Mouse (Mus musculus) erythroblast, adult 5-6 weeks (primary cell): ENCODE measurements around the gene Gm28051. TPM values are rescaled to one million over a fixed set of nuclear protein-coding genes. Genes with fewer than 3 reads are reported as not detected.

Experiments used
- ATAC-seq: replicated peaks from 2 replicates; pipeline ENCODE4 v1.8.0; 2016; ENCODE audit warnings: moderate number of reproducible peaks, mild to moderate bottlenecking, moderate TSS enrichment, inconsistent platforms; ENCODE audit not compliant: poor library complexity, low FRiP score, severe bottlenecking
- total RNA-seq, 2 experiments: library from RNA; stranded (forward) in 1 of 2; stranded (reverse) in 1 of 2; fragments of 150-400 nt in 1 of 2; fragments of 200-764, 138-1000 nt in 1 of 2; gene quantifications; 2 replicates each; pipeline versions ENCODE4 v1.2.3 to v1.2.4; 2015 to 2017; ENCODE audit warnings: low replicate concordance in 2 of 2

The Gm28051 gene
- total RNA-seq, 2 experiments from 2014 or later, result not detected

DNA sequence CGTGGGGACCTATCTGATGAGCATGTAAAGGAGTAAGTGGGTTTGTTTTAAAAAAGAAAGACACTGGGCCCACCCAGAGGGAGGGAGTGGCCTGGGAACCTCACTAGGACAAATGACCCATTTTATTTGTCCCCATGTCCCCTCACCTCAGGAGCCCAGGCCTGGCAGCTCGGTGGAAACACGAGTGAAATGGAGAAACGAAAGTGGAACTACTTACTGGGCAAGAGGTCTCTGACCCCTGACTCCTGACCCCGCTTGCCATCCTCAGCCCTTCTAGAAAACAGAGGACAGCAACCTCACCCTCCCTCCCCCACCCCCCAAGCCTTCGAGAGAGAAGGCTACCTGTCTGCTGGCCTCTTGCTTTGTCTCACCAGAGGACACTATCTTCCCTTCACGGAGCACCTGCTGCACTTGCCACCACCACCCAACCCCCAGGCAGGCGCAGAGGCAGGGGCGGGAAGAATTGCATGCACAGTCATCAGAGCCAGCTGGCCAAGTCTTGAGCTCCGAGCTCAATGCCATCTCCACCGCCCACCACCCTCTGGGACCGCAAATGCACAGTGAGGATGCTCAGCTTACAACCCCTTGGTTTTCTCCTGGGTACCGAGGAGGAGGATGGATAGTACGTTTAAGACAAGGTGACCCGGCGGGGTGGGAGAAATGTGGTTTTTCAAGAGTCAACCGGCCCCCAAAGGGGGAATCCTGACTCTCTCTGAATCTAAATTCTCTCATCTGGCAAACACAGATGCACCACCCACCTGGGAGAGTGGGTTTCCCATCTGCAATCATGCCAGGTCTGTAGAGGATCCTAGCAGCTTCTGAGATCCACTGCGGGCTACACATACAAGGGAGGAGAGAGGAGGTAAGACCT lies 62.0 kb downstream of the Gm28051 start:
- ATAC-seq, result no peak

DNA sequence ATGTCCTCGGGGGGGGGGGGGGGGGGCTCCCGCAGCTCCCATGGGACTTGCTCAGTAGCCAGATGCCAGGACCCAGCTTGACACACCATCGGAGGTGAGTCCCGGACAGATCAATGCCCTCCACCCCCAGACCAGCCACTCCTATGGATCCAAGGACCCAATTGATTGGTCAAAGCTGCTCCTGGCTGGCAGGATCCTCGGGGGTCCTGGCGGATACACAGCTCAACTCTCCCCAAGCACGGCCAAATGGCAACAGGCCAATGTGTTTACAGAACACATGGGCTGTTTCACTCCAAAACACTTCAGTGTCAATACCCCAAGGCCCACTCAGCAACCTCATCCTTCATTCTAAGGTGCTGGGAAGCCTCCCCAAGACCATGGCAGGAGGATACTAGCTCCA lies 65.8 kb downstream of the Gm28051 start:
- no peak for ATAC-seq

DNA sequence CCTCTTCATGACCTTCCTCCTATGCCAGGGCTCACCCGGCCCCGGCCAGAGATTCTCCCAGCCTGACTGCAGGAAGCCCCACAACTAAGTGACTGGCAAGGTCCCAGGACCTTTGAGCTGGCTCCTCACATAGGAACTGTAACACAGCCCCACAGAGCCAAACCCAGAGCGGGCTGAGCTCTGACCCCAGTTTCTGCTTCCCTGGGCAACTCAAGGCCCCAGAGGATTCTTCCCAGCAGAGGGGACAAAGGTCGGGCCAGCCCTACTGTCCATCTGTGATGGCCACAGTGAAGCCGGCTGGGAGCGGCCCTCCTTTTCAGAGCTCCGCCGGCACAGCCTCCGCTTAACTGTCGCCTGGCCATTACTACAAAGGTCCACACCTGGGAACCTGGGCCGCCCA lies 66.4 kb downstream of the Gm28051 start:
- ATAC-seq, result no peak

DNA sequence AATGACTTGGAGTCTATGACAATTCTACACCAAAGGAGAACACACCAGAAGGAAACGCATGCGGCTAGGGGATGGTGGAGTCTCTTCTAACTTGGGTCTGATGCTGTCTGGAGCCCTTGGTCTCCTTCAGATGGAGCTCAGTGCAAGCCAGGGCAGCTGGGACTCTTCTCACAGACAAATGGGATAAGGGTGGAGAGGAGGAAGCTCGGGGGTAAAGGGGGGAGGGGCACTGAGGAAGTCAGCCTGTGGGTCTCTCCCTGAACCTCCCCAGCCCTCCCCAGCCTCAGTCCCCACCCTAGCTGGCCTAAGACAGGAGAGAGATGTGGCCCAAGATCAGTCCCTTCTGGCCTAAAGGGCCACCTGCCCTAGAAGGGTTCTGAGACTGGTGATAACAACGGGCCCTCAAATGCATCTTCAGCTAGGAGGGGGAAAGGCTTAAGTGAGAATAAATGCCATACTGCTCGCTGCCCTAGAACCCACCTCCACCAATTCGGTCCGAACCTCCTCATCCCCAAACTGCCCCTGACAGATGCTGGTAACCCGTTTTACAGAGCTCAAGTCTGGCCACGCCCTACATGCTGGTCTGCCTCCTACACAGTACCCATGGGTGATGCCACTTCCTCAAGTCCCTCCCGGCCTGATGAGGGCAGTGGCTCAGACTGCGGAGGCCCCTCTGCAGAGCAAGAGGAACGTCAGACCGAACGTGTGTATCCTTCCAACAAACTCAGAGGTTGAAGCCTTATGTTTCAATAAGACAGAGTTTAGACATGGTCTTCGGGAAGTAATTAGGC lies 67.6 kb downstream of the Gm28051 start:
- no peak for ATAC-seq

DNA sequence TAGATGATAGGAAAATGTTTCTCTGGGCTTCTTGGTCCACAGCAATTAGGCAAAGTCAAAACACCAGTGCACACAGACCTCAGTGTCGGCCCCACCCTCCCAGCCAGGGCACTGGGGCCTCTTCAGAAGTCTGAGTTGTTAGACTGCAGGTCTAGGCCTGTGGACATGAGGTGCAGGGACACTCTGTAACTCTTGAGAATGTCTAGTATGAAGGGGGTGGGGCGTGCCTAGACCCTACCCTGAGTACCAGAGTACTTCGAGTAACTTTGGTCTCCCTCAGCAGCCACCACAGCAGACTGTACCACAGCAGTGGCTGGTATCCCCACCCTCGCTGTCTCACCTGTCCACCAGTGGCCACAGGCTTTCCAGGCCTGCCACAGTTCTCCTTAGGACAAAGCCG lies 71.2 kb downstream of the Gm28051 start:
- no peak for ATAC-seq

DNA sequence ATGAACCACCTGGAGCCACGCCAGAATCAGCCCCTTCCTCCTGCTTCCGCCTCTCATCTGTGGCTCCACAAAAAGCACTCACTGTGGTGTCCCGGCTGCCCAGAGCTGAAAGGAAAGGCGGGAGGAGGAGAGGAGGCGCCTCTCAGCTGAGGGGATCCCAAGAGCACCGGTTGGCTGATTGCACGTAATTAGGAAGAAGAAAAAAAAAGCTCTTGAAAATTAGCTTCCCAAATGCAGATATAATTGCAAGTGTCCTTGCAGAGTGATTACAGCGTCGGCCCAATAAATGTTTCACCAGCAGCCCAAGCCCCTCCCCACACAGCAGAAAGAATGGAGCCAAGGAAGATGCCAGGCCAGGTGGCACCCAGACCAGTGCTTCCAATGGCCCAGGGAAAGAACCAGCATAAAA lies 72.0 kb downstream of the Gm28051 start:
- ATAC-seq, result no peak

DNA sequence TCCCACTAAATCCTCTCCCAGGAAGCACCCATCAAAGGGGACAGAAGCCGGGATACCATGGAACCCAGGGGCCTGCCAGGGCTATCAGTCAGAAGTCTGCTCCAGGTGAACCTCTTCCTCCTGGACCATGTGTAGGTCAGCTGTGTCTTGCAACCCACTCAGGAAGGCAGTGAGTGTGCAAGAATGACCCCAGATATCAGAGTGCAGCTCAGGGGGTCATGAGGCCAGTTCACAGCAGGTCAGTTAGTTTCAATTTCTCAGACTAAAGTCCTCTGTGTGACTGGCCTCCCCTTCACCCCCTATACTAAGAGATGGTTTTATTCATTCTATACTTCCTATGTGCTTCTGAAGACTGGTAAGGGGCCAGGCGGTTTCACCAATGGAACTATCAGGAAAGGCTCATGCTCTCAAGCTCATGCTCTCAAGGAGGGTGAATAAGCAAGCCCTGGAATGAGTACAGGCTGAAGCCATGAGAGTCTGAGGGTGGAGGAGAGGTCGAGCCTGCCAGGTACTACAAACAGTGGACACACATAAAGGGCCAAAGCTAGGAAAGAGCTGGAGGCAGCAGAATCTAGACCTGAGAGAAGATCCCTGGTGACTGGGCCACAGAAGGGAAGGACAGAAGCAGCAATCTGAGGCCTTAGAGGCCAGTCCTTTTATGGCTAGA lies 72.7 kb downstream of the Gm28051 start:
- no peak for ATAC-seq

DNA sequence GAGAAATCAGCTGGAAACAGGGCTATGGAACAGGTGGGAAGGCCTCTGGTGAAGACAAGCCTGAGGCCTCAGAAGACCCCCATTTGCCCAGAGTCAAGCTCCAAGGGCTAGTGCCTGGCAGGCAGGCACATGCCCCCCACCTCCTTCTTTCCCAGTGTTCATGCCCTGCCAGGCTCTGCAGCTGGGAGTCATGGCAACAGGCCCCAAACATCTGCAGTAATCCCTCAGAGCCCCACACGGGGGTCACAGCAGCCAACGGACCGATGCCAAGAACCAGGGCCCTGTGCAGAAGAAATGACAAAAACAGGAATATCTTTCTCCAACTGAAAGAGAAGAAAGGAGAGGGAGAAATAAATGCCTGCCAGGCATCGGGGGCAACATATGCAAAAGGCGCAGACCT lies 73.6 kb downstream of the Gm28051 start:
- no peak for ATAC-seq

DNA sequence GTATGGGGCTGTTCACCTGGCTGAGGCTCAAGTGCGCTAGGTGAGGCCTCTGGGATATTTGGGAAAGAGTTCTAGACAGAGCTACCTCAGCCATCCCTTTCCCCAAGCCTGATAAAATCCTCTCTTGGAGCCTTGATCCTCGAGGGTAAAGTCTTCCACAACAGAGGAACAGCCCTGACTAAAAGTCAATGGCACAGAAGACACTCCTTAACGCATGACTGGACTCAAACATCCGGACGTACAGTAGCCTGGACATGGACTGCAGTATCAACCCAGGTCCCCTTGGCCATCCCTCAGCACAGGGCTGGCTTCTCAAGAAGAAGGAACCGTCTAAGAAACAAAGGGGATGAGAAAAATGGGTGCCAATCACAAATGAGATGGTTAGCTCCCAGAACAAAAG lies 74.1 kb downstream of the Gm28051 start:
- no peak for ATAC-seq

DNA sequence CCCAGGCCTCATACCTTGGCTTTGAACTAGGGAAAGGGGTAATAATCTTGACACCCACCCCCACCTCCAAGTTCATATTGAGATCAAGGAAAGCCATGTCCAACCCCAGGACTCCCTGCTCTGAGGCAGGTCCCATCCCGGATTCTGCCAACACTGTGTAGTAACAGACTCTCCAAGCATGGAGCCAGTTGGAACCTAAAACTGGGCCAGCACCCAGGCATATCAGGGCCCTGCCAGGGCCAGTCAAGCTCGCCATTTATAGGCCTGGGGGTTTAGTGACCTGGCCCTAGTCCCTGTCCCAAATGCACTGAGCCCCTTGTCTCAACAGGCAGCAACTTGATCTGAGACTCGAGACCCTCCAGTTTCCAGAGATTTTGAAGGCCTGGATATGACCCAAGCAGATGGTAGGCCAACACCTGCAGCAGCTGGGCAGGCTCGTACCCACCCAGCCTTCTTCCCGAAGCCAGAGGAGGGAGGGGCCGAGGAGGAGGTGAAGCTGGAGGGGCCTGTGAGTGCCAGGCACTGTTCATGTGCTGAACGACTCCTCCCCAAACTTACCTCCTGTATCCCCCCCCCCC lies 74.8 kb downstream of the Gm28051 start:
- ATAC-seq, result no peak

DNA sequence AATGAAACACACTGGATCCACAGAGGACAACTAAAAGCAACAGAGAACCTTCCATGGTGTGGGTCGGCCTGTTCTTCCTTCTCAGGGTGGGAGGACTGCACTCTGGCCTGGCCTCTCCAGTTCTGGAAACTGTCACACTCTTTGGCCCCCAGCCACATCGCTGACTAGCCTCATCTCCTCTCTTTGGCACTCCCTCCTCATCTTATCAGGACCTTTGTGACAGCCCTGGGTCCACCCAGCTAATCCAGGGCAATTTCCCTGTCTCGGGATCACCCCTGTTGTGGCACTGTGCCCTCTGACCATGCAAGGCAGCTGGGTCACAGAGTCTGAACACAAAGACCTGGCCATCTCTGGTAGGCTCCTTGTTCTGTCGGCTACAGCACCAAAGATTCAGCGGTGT lies 75.5 kb downstream of the Gm28051 start:
- ATAC-seq, result no peak

DNA sequence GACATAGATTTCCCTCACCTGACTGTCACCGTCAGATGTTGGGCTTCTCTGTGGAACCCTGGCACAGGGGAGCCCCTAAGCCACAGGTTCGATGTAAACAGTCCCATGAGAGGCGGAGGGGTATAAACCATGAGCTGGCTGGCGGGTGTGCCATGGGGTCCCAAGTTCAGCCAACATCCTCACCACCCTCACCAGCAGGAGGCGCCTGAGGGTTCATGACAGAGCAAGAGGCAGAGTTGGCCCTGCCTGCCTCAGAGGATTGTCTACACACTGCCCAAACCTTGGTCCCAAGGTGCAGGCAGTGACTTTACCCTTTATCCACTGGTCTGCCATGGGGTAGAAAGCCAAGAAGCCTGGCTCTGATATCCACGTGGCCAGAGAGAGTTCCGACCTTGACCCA lies 76.0 kb downstream of the Gm28051 start:
- ATAC-seq, result no peak

DNA sequence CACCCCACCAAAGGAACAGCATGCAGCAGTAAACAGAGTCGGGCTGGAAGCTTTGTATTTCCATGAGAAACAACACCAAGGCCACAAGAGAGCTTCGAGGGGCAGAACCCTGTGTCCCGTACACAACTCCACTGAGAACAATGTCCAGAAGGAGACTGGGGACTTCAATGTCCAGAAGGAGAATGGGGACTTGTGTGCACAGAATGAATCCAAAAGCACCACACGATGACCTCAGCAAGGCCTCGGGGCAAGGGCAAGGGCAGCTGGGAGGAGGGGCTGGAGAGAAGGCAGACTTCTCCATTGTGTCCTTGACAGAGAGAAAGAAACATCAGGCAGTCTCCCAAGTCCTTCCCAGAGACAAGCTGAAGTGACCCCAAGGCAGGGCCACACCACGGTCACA lies 78.7 kb downstream of the Gm28051 start:
- ATAC-seq, result no peak

DNA sequence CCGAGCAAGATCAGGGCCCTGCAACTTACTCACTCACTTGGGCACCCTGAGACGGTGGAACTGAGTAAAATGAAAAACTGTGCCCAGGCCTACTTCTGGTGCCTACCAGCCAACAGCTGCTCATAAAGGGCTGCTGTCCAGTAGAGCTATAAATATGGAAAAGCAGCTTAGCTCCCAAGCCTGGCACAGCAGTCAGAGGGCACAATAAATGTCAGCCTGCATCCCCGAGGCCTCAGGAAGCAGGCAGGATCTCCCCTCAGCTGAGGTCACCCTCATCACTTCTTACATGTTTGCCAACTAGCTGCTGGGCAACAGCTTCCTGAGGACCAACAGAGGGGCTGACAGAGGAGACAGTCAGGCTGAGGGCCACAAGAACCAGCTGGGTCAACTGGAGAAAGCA lies 80.5 kb downstream of the Gm28051 start:
- no peak for ATAC-seq

DNA sequence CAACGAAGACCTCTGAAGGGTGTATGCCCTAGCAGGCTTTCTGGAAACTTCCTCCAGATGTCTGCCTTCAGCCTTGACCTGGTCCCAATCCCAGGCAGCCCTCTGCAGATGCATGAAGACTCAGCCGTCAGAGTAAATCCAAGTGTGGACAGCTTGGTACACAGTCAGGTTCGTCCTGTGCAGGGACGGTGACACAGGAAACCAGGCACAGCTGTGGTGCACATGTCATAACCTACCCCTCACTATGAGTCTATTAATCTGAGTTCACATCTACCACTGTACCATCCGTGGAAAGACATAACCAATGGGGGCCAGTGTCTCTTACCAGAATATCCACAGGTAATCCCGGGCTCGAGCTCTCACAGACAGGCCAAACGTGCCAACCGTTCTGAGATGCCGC lies 83.0 kb downstream of the Gm28051 start:
- ATAC-seq, result no peak

DNA sequence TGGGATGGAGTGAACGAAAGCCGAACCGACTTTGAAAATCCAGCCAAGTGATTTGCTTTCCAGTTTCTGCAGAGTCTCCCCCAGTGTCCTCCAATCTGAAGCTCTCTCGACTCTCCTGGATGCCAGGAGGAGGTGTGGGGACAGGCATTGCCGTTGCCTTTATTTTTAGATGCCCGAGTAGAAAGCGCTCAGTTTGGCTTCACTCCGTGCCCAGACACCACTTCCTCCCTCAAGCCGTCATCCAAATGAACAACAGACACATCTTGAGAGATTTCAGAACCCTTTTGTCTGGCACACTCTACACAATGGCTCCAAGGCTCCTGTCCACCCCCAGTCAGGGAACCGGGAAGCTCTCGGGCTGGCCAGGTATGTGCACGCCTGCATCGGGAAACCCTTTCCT lies 83.4 kb downstream of the Gm28051 start:
- no peak for ATAC-seq

DNA sequence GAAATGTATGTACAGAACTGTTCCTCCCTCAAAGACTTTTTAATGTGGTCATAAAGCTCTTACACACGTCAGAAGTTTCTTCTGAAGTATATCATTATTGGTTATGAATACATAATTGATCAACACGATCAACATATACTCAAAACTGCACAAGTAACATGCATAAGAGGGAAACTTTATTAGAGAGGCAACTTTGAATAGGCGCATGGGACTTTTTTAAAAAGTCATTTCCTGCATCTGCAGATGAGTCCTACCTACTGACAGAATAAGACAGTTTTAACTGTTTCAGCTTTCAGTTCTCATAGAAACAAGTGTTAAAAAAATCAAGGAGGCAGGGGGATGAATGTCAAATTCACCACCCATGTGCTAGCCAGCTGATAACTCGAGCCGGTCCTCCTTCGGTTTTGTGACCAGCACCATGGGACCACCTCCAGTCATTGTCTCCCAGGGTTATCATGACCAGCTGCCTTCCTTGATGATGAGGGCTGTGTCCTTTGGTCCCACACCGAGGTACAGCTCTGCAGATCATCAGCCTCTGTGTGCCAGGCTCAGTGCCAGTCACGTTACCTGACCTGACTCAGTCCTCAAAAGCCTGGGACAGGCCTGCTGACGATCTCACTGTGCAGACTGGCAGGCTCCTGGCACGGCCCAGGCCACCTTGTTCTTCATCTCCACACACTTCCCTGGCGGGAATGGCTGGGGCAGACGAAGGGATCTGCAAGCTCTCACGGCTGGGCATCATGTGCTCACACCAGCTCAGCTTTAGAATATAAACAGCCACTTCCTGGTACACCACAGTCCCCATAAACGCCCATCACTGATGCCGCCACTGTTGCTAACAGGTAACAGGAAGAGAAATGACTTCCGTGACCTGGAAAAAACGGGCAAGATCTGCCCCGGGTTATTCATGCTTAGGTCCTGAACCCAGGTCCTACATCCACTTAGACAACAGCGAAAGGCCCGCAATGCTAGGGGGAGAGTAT lies 84.4 kb downstream of the Gm28051 start:
- ATAC-seq, result no peak

DNA sequence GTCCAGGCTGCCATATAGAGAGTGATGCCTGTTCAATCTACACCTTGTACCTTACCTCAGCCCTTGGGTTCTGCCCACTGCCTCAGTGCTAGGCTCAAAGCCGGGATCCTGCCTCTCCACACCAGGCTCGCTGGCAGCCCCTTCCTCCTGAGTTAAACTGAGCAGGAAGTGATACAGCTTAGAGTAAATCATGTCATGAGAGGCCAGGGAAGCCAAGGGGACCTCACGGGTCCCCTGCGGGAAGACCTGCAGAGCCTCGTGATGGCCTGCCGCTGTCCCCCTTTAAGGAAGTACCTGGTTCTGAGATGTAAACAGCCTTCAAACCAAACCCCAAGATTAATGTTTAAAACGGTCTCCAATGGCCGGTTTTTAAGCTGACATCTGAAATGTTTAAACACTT lies 85.4 kb downstream of the Gm28051 start:
- no peak for ATAC-seq

DNA sequence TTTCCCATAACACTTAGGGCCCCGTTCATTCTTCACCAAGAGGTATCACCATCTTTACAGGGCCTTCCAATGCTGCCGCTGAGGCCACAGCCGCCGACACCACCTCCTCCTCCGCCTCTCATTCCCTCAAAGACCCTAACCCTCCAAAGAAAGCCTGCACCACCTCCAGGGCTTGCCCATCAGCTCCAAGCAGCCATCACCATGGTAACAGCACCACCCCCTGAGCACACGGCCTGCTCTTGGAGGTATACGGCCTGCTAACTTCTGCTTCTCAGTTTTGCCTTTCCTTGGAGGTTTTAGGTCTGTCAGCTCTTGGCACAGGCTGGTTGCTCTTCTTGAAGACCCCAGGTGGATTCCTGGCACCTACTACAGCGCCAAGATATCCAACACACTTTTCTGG lies 86.7 kb downstream of the Gm28051 start:
- 0 out of 2 replicates have a peak, but pooled peaks have one; percentile 58 for ATAC-seq
